Mouse (Mus musculus) kidney, embryonic 16.5 days (tissue): ENCODE data around the gene A930002H24Rik. TPM values are rescaled to one million over a fixed set of nuclear protein-coding genes. Genes with fewer than 3 reads are reported as not detected.
"Not testable (repeated sequence)": the region's sequence is repeated elsewhere in the genome, so short reads cannot be mapped to it uniquely, and the experiment has no call there.

Experiments
- ATAC-seq: fragments of 200-750 bp; cut with Nextera tagmentation; 2 replicates; pipeline ENCODE4 v1.8.0; 2017; ENCODE audit warnings: moderate TSS enrichment; ENCODE audit not compliant: low FRiP score, low TSS enrichment
- H3K27ac ChIP-seq: fragments of 300-500 bp; sonication (generic); 2 replicates; pipeline ENCODE4 v1.5.1; 2014; ENCODE audit warnings: low read length
- H3K27me3 ChIP-seq: fragments of 300-500 bp; sonication (generic); 2 replicates; pipeline ENCODE4 v1.6.1; 2014; ENCODE audit warnings: low read length, control low read depth, mixed read lengths; ENCODE audit not compliant: insufficient read depth
- H3K36me3 ChIP-seq: fragments of 300-500 bp; sonication (generic); 2 replicates; pipeline ENCODE4 v1.6.1; 2014; ENCODE audit warnings: low read length, control low read depth, mixed read lengths; ENCODE audit not compliant: insufficient read depth
- H3K4me1 ChIP-seq: fragments of 300-500 bp; sonication (generic); 2 replicates; pipeline ENCODE4 v1.6.1; 2014; ENCODE audit warnings: low read length, control low read depth, mixed read lengths; ENCODE audit not compliant: insufficient read depth
- H3K4me2 ChIP-seq: fragments of 300-500 bp; sonication (generic); replicated peaks from 2 replicates; pipeline ENCODE4 v1.6.1; 2014; ENCODE audit warnings: low read depth, low read length
- H3K4me3 ChIP-seq: fragments of 300-500 bp; sonication (generic); 2 replicates; pipeline ENCODE4 v1.5.1; 2014; ENCODE audit warnings: mild to moderate bottlenecking, low read length
- H3K9ac ChIP-seq: fragments of 300-500 bp; sonication (generic); replicated peaks from 2 replicates; pipeline ENCODE4 v1.6.1; 2014; ENCODE audit warnings: low read length
- H3K9me3 ChIP-seq: fragments of 300-500 bp; sonication (generic); 2 replicates; pipeline ENCODE4 v1.6.1; 2016; ENCODE audit warnings: low read length, control low read depth
- WGBS: fragments of 180-500 bp; shearing (Covaris S2); extraction: QIAGEN DNeasy Blood & Tissue Kit; methylation state at CpG from one replicate; pipeline ENCODE4 v1.1.7; 2014; 5-methylcytosine and 5-hydroxymethylcytosine counted together
- polyA plus RNA-seq: library from polyadenylated mRNA; unstranded; fragments of >200 nt; fragmentation: Nextera tagmentation; extraction: Ambion mirVana; gene quantifications from 2 replicates; pipeline ENCODE4 v1.2.1, GENCODE M21; 2015

The A930002H24Rik gene
- polyA plus RNA-seq, 1 experiment from 2014 or later: 4.9 TPM

DNA sequence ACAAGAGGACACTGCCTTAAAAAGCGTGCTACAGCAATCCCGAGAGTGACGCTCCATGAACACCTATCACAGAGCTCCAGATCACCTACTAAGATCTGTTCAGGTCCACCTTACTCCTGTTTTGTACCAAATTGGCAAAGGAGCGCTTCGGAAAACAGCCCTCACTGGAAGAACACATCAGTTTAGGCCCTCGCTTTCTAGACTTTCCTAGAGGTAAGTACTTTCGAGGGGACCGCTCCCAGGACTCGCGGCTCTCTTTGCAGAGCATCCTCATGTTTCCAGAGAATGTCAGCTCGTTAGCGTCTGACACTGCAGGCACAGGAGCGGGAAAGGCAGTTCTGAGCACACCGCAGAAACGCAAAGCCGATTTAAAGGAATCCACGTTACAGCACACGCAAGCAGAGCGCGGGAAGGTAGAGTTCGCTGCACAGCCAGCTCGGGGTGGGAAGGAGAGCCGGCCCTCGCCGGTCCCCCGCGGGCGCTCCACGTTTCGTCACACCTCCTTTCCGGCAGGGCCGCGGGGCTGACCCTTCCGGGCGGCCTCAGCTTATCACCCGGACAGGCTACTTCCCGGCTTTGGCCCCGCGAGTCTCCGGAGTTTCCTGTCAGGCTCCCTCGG is 470 bp downstream of the A930002H24Rik start, which contains the start of gene Fer:
TSS of gene Fer (plus strand) at position 51 of the 619 bp plus-strand sequence.
- no peaks in the 10 kb centered on the region for H3K36me3 ChIP-seq
- WGBS: under 1% methylated on average over 41 of the region's 41 CpGs
- ATAC-seq: peak; percentile 63
- peak within 1 kb of the TSS; percentile 93 for H3K4me2 ChIP-seq
- no peaks in the 10 kb centered on the region for H3K9me3 ChIP-seq
- peak within 1 kb of the TSS; percentile 90 for H3K9ac ChIP-seq
- peak within 1 kb of the TSS; percentile 72 for H3K27ac ChIP-seq
- peak within 1 kb of the TSS; percentile 96 for H3K4me3 ChIP-seq
- no peaks in the 10 kb centered on the region for H3K27me3 ChIP-seq
- peaks cover 15% of the 10 kb centered on the region for H3K4me1 ChIP-seq

DNA sequence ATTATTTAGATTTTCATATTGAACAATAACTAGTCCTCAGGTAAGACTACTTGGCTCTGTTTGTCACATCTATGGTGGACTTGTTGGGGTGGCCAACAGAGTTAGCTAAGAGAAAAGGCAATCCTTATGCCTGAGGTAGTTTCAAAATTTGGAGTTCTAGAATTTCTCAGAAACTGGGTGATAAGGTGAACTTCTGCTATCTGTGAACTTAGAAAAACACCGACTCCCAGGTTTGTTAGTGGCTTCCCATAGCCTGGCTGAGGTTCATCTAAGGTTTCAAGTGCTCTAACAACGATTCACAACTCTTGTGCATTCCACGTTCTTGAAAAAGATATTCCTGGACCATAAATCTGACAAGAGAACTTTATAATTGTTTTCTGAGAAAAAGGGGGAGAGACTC is 1.2 kb downstream of the A930002H24Rik start:
- H3K4me3 ChIP-seq: no peak overlapping the region; the same call in 1 of the 2 replicates
- no peak overlapping the region for H3K27ac ChIP-seq
- no peaks in the 10 kb centered on the region for H3K27me3 ChIP-seq
- H3K36me3 ChIP-seq: no peaks in the 10 kb centered on the region
- 25% methylated on average over 3 of the region's 3 CpGs for WGBS
- H3K4me2 ChIP-seq: peak overlapping the region; percentile 93; the same call in 1 of the 2 replicates
- peaks cover 15% of the 10 kb centered on the region for H3K4me1 ChIP-seq
- no peak for ATAC-seq
- no peaks in the 10 kb centered on the region for H3K9me3 ChIP-seq
- no peak overlapping the region for H3K9ac ChIP-seq

DNA sequence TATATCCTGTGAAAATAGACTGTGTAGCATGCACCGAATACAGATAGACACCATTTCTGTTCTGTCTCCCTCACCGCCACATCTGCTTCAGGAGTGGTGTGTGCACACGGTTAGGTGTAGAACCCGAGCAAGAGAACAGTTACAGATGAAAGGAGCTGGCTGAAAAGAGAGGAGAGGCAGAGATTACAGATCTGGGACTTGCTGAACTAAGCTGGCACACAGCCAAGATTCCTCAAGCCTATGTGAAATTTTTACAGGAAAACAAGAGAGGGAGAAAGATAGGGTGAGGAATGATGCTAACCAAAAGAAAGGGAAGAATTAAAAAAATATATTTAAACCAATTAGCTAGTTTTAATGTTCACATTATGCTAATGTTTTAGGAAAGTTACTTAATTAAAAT is 2.6 kb downstream of the A930002H24Rik start:
- Histone ChIP-seq H3K27ac (no peak overlapping the region), H3K36me3 (no peaks in the 10 kb centered on the region), H3K27me3 (no peaks in the 10 kb centered on the region), H3K9ac (no peak overlapping the region), H3K4me3 (no peak overlapping the region), H3K4me1 (peaks cover 15% of the 10 kb centered on the region), H3K9me3 (no peaks in the 10 kb centered on the region), H3K4me2 (no peak overlapping the region)
- 45% methylated on average over 4 of the region's 4 CpGs for WGBS
- no peak for ATAC-seq

GRCm38 (mm10) chr17:63857023-63857544 is 6.5 kb downstream of the A930002H24Rik start:
- H3K27me3 ChIP-seq: no peaks in the 10 kb centered on the region
- 89% methylated on average over 7 of the region's 7 CpGs for WGBS
- H3K36me3 ChIP-seq: no peaks in the 10 kb centered on the region
- H3K4me3 ChIP-seq: no peak overlapping the region
- no peak overlapping the region for H3K9ac ChIP-seq
- H3K27ac ChIP-seq: no peak overlapping the region
- no peak for ATAC-seq
- no peaks in the 10 kb centered on the region for H3K9me3 ChIP-seq
- no peak overlapping the region for H3K4me2 ChIP-seq
- peaks cover 4% of the 10 kb centered on the region; the same call in 1 of the 2 replicates for H3K4me1 ChIP-seq

DNA sequence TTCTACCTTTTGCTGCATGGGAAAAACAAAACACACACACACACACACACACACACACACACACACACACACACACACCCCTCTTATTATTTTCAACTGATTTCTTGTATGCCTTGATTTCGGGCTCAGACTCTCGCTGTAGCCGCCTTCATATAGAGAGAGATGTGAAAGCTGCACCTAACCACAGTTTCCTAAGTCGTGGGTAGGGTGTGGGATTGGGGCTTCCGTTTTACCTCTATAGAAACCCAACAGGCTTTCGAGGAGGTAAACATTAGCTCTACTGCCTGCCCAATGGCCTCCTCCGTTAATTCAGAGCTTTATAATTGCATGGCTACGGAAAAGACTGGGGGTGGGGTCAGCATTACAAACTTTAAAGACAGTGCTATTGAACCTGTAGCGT is 13.6 kb downstream of the A930002H24Rik start:
- peak overlapping the region; percentile 60 for H3K4me2 ChIP-seq
- no peaks in the 10 kb centered on the region; the same call in 1 of the 2 replicates for H3K9me3 ChIP-seq
- ATAC-seq: no peak
- peaks cover 8% of the 10 kb centered on the region; the same call in 1 of the 2 replicates for H3K4me1 ChIP-seq
- peak overlapping the region; percentile 73; the same call in 1 of the 2 replicates for H3K4me3 ChIP-seq
- H3K9ac ChIP-seq: no peak overlapping the region
- no peaks in the 10 kb centered on the region for H3K36me3 ChIP-seq
- 91% methylated on average over 9 of the region's 9 CpGs for WGBS
- H3K27me3 ChIP-seq: no peaks in the 10 kb centered on the region
- no peak overlapping the region for H3K27ac ChIP-seq

DNA sequence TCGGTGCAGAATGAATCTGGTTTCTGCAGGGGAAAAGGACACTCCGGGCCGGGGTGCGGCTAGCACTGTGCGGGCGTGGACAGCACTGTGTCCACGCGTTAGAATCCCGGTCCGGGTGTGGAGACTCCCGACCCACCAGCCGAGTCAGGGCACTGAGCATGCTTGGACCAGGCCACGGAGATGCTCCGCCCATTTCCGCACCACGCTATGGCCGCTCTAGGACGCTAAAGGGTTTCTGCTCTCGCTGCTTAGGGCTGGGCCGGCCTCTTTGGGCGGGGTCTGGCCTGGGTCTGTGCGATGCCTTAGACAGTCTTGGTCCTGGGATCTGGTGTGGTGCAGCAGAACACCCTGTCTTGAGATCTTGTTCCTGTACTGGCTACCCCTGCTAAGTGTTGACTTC is 14.0 kb downstream of the A930002H24Rik start:
- Histone ChIP-seq H3K4me1 (peaks cover 9% of the 10 kb centered on the region; the same call in 1 of the 2 replicates), H3K4me3 (peak overlapping the region; percentile 73), H3K9me3 (no peaks in the 10 kb centered on the region; the same call in 1 of the 2 replicates), H3K27me3 (no peaks in the 10 kb centered on the region), H3K9ac (peak overlapping the region; percentile 90), H3K36me3 (no peaks in the 10 kb centered on the region), H3K4me2 (peak overlapping the region; percentile 60), H3K27ac (peak overlapping the region; percentile 70)
- under 1% methylated on average over 22 of the region's 22 CpGs for WGBS
- peak; percentile 100 for ATAC-seq

- no peaks in the 10 kb centered on the region; the same call in 1 of the 2 replicates for H3K9me3 ChIP-seq
- peak overlapping the region; percentile 70 for H3K27ac ChIP-seq
- peak; percentile 7; the same call in 1 of the 2 replicates for ATAC-seq
- peak overlapping the region; percentile 60 for H3K4me2 ChIP-seq
- H3K27me3 ChIP-seq: no peaks in the 10 kb centered on the region
- no peaks in the 10 kb centered on the region for H3K36me3 ChIP-seq
- peak overlapping the region; percentile 73 for H3K4me3 ChIP-seq
- peaks cover 9% of the 10 kb centered on the region; the same call in 1 of the 2 replicates for H3K4me1 ChIP-seq
- peak overlapping the region; percentile 90 for H3K9ac ChIP-seq
- WGBS: 2% methylated on average over 6 of the region's 6 CpGs
Measured at GRCm38 (mm10) chr17:63849151-63849550, 14.4 kb downstream of the A930002H24Rik start.

DNA sequence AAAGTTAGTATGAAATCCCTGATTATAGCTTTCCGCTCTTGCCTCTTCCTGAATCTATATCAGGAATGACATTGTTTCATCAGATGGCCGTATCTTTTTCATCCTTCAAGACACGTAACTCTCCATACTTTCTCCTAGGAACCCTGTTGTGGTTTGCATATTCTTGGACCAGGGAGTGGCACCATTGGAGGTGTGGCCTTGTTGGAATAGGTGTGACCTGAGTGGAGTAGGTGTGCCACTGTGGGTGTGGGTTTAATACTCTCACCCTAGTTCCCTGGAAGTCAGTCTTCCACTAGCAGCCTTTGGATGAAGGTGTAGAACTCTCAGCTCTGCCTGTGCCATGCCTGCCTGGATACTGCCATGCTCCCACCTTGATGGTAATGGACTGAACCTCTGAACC is 17.8 kb downstream of the A930002H24Rik start:
- not testable (repeated sequence) for H3K4me3 ChIP-seq, H3K9ac ChIP-seq, H3K4me1 ChIP-seq, H3K27me3 ChIP-seq, H3K27ac ChIP-seq, H3K36me3 ChIP-seq, H3K9me3 ChIP-seq, ATAC-seq, H3K4me2 ChIP-seq
- WGBS: 96% methylated on average over 3 of the region's 3 CpGs

- Histone ChIP-seq H3K4me1 (peaks cover 9% of the 10 kb centered on the region; the same call in 1 of the 2 replicates), H3K9me3 (0 out of 2 replicates have a peak, but pooled peaks cover 2% of the 10 kb centered on the region), H3K36me3 (no peaks in the 10 kb centered on the region), H3K4me3 (no peak overlapping the region), H3K27me3 (no peaks in the 10 kb centered on the region), H3K9ac (no peak overlapping the region), H3K27ac (no peak overlapping the region), H3K4me2 (no peak overlapping the region)
- WGBS: 54% methylated on average over 5 of the region's 5 CpGs
- ATAC-seq: no peak
Measured at GRCm38 (mm10) chr17:63844936-63845335, 18.7 kb downstream of the A930002H24Rik start.

GRCm38 (mm10) chr17:63842226-63842625 is 21.4 kb downstream of the A930002H24Rik start:
- Histone ChIP-seq H3K27me3 (no peaks in the 10 kb centered on the region), H3K4me1 (0 out of 2 replicates have a peak, but pooled peaks cover 3% of the 10 kb centered on the region), H3K9me3 (0 out of 2 replicates have a peak, but pooled peaks cover 2% of the 10 kb centered on the region), H3K9ac (no peak overlapping the region), H3K4me3 (no peak overlapping the region), H3K4me2 (no peak overlapping the region), H3K36me3 (no peaks in the 10 kb centered on the region), H3K27ac (no peak overlapping the region)
- no peak for ATAC-seq
- WGBS: 85% methylated on average over 1 of the region's 1 CpGs
